Mouse (Mus musculus): ENCODE data around the gene Tescl. TPM values are rescaled to one million over a fixed set of nuclear protein-coding genes. Genes with fewer than 3 reads are reported as not detected.

Gene Tescl
- polyA plus RNA-seq, 1 experiment from 2014 or later, result not detected

GRCm38 (mm10) chr7:24298973-24299708, 34.6 kb downstream of the Tescl start:
- peak overlapping the region; percentile 91 for H3K9ac ChIP-seq
- peak overlapping the region; percentile 82 for H3K4me3 ChIP-seq
- H3K27ac ChIP-seq (replicated peaks), result peak overlapping the region; percentile 84
- H3K36me3 ChIP-seq, result peaks cover 57% of the 10 kb centered on the region
- H3K4me2 ChIP-seq, result peak overlapping the region; percentile 94
- H3K27me3 ChIP-seq (replicated peaks), result no peaks in the 10 kb centered on the region
- WGBS, result under 1% methylated on average over 40 of the region's 47 CpGs
- peak; percentile 72 for ATAC-seq (ENCODE audit: extremely low read depth, insufficient number of reproducible peaks, low FRiP score, low TSS enrichment)
- no peaks in the 10 kb centered on the region for H3K9me3 ChIP-seq
- H3K4me1 ChIP-seq, result peaks cover 21% of the 10 kb centered on the region

- H3K4me2 ChIP-seq, result peak overlapping the region; percentile 94
- H3K4me3 ChIP-seq, result peak overlapping the region; percentile 82
- 1% methylated on average over 12 of the region's 12 CpGs for WGBS
- no peak for ATAC-seq (ENCODE audit: extremely low read depth, insufficient number of reproducible peaks, low FRiP score, low TSS enrichment)
- H3K27me3 ChIP-seq (replicated peaks), result no peaks in the 10 kb centered on the region
- H3K9ac ChIP-seq, result peak overlapping the region; percentile 91
- peaks cover 63% of the 10 kb centered on the region for H3K36me3 ChIP-seq
- peaks cover 21% of the 10 kb centered on the region for H3K4me1 ChIP-seq
- H3K9me3 ChIP-seq, result no peaks in the 10 kb centered on the region
- H3K27ac ChIP-seq (replicated peaks), result peak overlapping the region; percentile 84
These were observed 35.1 kb downstream of the Tescl start for GRCm38 (mm10) chr7:24298635-24298972.

- Histone ChIP-seq H3K27me3 (replicated peaks) (no peaks in the 10 kb centered on the region), H3K27ac (replicated peaks) (no peak overlapping the region), H3K36me3 (peaks cover 63% of the 10 kb centered on the region), H3K4me3 (peak overlapping the region; percentile 82; the same call in 1 of the 2 replicates), H3K4me2 (peak overlapping the region; percentile 94), H3K9ac (peak overlapping the region; percentile 91), H3K9me3 (no peaks in the 10 kb centered on the region), H3K4me1 (peaks cover 21% of the 10 kb centered on the region)
- WGBS, result 91% methylated on average over 15 of the region's 15 CpGs
- no peak for ATAC-seq (ENCODE audit: extremely low read depth, insufficient number of reproducible peaks, low FRiP score, low TSS enrichment)
These were observed 36.2 kb downstream of the Tescl start for GRCm38 (mm10) chr7:24297361-24298095.

- H3K27ac ChIP-seq (replicated peaks), result no peak overlapping the region
- H3K4me1 ChIP-seq, result peaks cover 21% of the 10 kb centered on the region
- H3K9ac ChIP-seq, result no peak overlapping the region
- ATAC-seq (ENCODE audit: extremely low read depth, insufficient number of reproducible peaks, low FRiP score, low TSS enrichment), result no peak
- no peak overlapping the region for H3K4me3 ChIP-seq
- H3K4me2 ChIP-seq, result no peak overlapping the region
- no peaks in the 10 kb centered on the region for H3K9me3 ChIP-seq
- H3K36me3 ChIP-seq, result peaks cover 66% of the 10 kb centered on the region
- no peaks in the 10 kb centered on the region for H3K27me3 ChIP-seq (replicated peaks)
- WGBS, result 90% methylated on average over 7 of the region's 7 CpGs
These were observed 37.4 kb downstream of the Tescl start for GRCm38 (mm10) chr7:24296386-24296785.

GRCm38 (mm10) chr7:24295376-24295775, 38.4 kb downstream of the Tescl start:
- ATAC-seq (ENCODE audit: extremely low read depth, insufficient number of reproducible peaks, low FRiP score, low TSS enrichment), result no peak
- Histone ChIP-seq H3K27me3 (replicated peaks) (no peaks in the 10 kb centered on the region), H3K9me3 (no peaks in the 10 kb centered on the region), H3K9ac (no peak overlapping the region), H3K36me3 (peaks cover 76% of the 10 kb centered on the region), H3K4me3 (no peak overlapping the region), H3K4me1 (peaks cover 17% of the 10 kb centered on the region), H3K4me2 (no peak overlapping the region), H3K27ac (replicated peaks) (no peak overlapping the region)
- WGBS, result 94% methylated on average over 7 of the region's 7 CpGs

GRCm38 (mm10) chr7:24294763-24295162, 39.0 kb downstream of the Tescl start:
- 94% methylated on average over 4 of the region's 4 CpGs for WGBS
- Histone ChIP-seq H3K4me2 (no peak overlapping the region), H3K9me3 (no peaks in the 10 kb centered on the region), H3K4me3 (no peak overlapping the region), H3K27me3 (replicated peaks) (no peaks in the 10 kb centered on the region), H3K36me3 (peaks cover 82% of the 10 kb centered on the region), H3K27ac (replicated peaks) (no peak overlapping the region), H3K9ac (no peak overlapping the region), H3K4me1 (peaks cover 10% of the 10 kb centered on the region)
- ATAC-seq (ENCODE audit: extremely low read depth, insufficient number of reproducible peaks, low FRiP score, low TSS enrichment), result no peak

- peaks cover 90% of the 10 kb centered on the region for H3K36me3 ChIP-seq
- WGBS, result 80% methylated on average over 12 of the region's 12 CpGs
These were observed 40.5 kb downstream of the Tescl start for GRCm38 (mm10) chr7:24293061-24293851.

GRCm38 (mm10) chr7:24291387-24292090, 42.2 kb downstream of the Tescl start:
- Histone ChIP-seq H3K9ac (no peak overlapping the region), H3K4me1 (no peaks in the 10 kb centered on the region), H3K4me2 (no peak overlapping the region), H3K9me3 (no peaks in the 10 kb centered on the region), H3K4me3 (no peak overlapping the region), H3K27me3 (replicated peaks) (no peaks in the 10 kb centered on the region), H3K36me3 (peaks cover 82% of the 10 kb centered on the region), H3K27ac (replicated peaks) (no peak overlapping the region)
- ATAC-seq (ENCODE audit: extremely low read depth, insufficient number of reproducible peaks, low FRiP score, low TSS enrichment), result no peak
- 79% methylated on average over 27 of the region's 27 CpGs for WGBS

More at GRCm38 (mm10) chr7:24293061-24293851, 40.5 kb downstream of the Tescl start:
- Histone ChIP-seq H3K4me1 (peaks cover 6% of the 10 kb centered on the region), H3K4me3 (no peak overlapping the region), H3K27me3 (replicated peaks) (no peaks in the 10 kb centered on the region), H3K9ac (no peak overlapping the region), H3K9me3 (no peaks in the 10 kb centered on the region), H3K27ac (replicated peaks) (no peak overlapping the region), H3K4me2 (no peak overlapping the region)
- no peak for ATAC-seq (ENCODE audit: extremely low read depth, insufficient number of reproducible peaks, low FRiP score, low TSS enrichment)

- Histone ChIP-seq H3K9ac (no peak overlapping the region), H3K4me1 (no peaks in the 10 kb centered on the region), H3K9me3 (no peaks in the 10 kb centered on the region), H3K27me3 (replicated peaks) (no peaks in the 10 kb centered on the region), H3K36me3 (peaks cover 68% of the 10 kb centered on the region), H3K4me3 (no peak overlapping the region), H3K27ac (replicated peaks) (no peak overlapping the region), H3K4me2 (no peak overlapping the region)
- no peak for ATAC-seq (ENCODE audit: extremely low read depth, insufficient number of reproducible peaks, low FRiP score, low TSS enrichment)
- WGBS, result 87% methylated on average over 4 of the region's 4 CpGs
These were observed 43.5 kb downstream of the Tescl start for GRCm38 (mm10) chr7:24290106-24290693.

- Histone ChIP-seq H3K27me3 (replicated peaks) (no peaks in the 10 kb centered on the region), H3K4me3 (no peak overlapping the region), H3K27ac (replicated peaks) (no peak overlapping the region), H3K9ac (no peak overlapping the region), H3K4me1 (no peaks in the 10 kb centered on the region), H3K4me2 (no peak overlapping the region), H3K36me3 (peaks cover 52% of the 10 kb centered on the region), H3K9me3 (peaks cover 4% of the 10 kb centered on the region; the same call in 1 of the 2 replicates)
- no peak for ATAC-seq (ENCODE audit: extremely low read depth, insufficient number of reproducible peaks, low FRiP score, low TSS enrichment)
- 84% methylated on average over 6 of the region's 6 CpGs for WGBS
These were observed 45.2 kb downstream of the Tescl start for GRCm38 (mm10) chr7:24288512-24288911.

Data from heart, embryonic 13.5 days (tissue).